Mouse (Mus musculus) liver, embryonic 14.5 days (tissue): ENCODE results near the gene Hmcn1.

Source experiments
- CTCF ChIP-seq: IDR thresholded peaks from 2 replicates; pipeline ENCODE4 v1.5.1; 2016; ENCODE audit warnings: antibody characterized with exemption, low read depth, control low read depth
- EP300 ChIP-seq: IDR thresholded peaks from 2 replicates; pipeline ENCODE4 v1.6.1; 2016; ENCODE audit warnings: antibody characterized with exemption, low read depth

DNA sequence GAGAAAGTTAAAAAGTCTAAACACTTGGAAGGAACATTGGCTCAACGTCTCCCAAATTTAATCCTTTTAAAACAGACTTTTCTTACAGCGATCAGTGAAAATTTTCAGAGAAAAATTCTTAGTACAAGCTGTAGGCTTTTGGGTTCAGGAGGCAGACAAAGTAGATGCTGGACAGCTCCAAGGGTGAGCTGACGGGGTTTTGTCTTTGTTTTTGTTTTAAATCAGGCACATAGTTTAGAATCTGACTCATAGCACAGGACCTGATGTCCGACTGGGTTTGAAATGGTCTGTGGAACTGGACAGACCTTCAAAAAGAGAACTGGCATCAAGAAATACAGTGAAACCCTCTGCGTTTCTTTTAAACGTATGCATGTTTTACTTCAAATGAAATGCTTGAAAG is 353.7 kb downstream of the Hmcn1 start:
- no peak for TF ChIP-seq CTCF
- no peak for TF ChIP-seq EP300
